Mouse (Mus musculus) limb, embryonic 11.5 days (tissue): ENCODE data around the gene Slc9a3. TPM values are rescaled to one million over a fixed set of nuclear protein-coding genes. Genes with fewer than 3 reads are reported as not detected.
A peak's percentile ranks its signal among the peaks of the same experiment; 100 is the strongest.

Experiments
- ATAC-seq: fragments of 200-750 bp; cut with Nextera tagmentation; 2 replicates; pipeline ENCODE4 v1.8.0; 2017; ENCODE audit warnings: low read depth; ENCODE audit not compliant: insufficient number of reproducible peaks, low FRiP score, low TSS enrichment
- DNase-seq: peaks from one replicate; pipeline ENCODE4 v3.0.0-alpha.2; 2015; ENCODE audit warnings: low spot score
- H3K27ac ChIP-seq: fragments of 300-500 bp; sonication (generic); replicated peaks from 2 replicates; pipeline ENCODE4 v1.5.1; 2014; ENCODE audit warnings: low read depth, mild to moderate bottlenecking, low read length
- H3K27me3 ChIP-seq: fragments of 300-500 bp; sonication (generic); 2 replicates; pipeline ENCODE4 v1.6.1; 2014; ENCODE audit warnings: mild to moderate bottlenecking, low read length, mixed read lengths; ENCODE audit not compliant: control insufficient read depth, insufficient read depth
- H3K36me3 ChIP-seq: fragments of 300-500 bp; sonication (generic); 2 replicates; pipeline ENCODE4 v1.6.1; 2014; ENCODE audit warnings: mild to moderate bottlenecking, low read length, moderate library complexity, mixed read lengths; ENCODE audit not compliant: control insufficient read depth, insufficient read depth
- H3K4me1 ChIP-seq: fragments of 300-500 bp; sonication (generic); 2 replicates; pipeline ENCODE4 v1.6.1; 2014; ENCODE audit warnings: low read length, mixed read lengths; ENCODE audit not compliant: control insufficient read depth, insufficient read depth
- H3K4me2 ChIP-seq: fragments of 300-500 bp; sonication (generic); 2 replicates; pipeline ENCODE4 v1.6.1; 2014; ENCODE audit warnings: low read depth, mild to moderate bottlenecking, moderate library complexity; ENCODE audit not compliant: severe bottlenecking
- H3K4me3 ChIP-seq: fragments of 300-500 bp; sonication (generic); 2 replicates; pipeline ENCODE4 v1.5.1; 2014; ENCODE audit warnings: low read depth, low read length
- H3K9ac ChIP-seq: fragments of 300-500 bp; sonication (generic); 2 replicates; pipeline ENCODE4 v1.6.1; 2014; ENCODE audit warnings: mild to moderate bottlenecking, low read length
- H3K9me3 ChIP-seq: fragments of 300-500 bp; sonication (generic); 2 replicates; pipeline ENCODE4 v1.6.1; 2016; ENCODE audit warnings: low read length; ENCODE audit not compliant: control insufficient read depth
- WGBS: fragments of 180-500 bp; shearing (Covaris S2); extraction: QIAGEN DNeasy Blood & Tissue Kit; methylation state at CpG from one replicate; pipeline ENCODE4 v1.1.7; 2014; 5-methylcytosine and 5-hydroxymethylcytosine counted together
- polyA plus RNA-seq: library from polyadenylated mRNA; unstranded; fragments of >200 nt; fragmentation: Nextera tagmentation; extraction: Ambion mirVana; gene quantifications from 2 replicates; pipeline ENCODE4 v1.2.1, GENCODE M21; 2014

The Slc9a3 gene
- polyA plus RNA-seq, 1 experiment from 2014 or later: 0.04 TPM

DNA sequence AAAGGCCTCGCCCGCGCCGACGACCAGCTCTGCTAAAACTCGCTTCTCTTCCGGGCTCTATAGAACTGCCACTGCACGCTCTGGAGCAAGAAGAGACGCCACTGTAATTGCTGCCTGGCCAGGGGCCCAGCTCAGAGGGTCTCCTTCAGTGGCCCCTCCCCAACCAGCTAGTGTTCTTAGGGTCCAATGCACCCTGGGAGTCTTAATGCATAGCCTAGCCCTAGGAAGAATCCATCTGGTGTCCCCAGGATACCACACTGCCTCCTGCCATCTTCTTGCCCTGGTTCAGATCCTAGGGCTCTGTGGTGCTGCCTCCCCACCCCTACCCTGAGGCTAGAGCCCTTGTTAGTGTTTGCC is 45.8 kb downstream of the Slc9a3 start:
- H3K4me3 ChIP-seq: peak overlapping the region; percentile 43
- DNase-seq (no peak), ATAC-seq (no peak)
- H3K9me3 ChIP-seq: no peaks in the 10 kb centered on the region
- H3K4me1 ChIP-seq: no peaks in the 10 kb centered on the region
- H3K27me3 ChIP-seq: no peaks in the 10 kb centered on the region
- H3K4me2 ChIP-seq: peak overlapping the region; percentile 72
- no peaks in the 10 kb centered on the region for H3K36me3 ChIP-seq
- peak overlapping the region; percentile 56 for H3K9ac ChIP-seq
- H3K27ac ChIP-seq: no peak overlapping the region
- WGBS: 15% methylated on average over 9 of the region's 9 CpGs

DNA sequence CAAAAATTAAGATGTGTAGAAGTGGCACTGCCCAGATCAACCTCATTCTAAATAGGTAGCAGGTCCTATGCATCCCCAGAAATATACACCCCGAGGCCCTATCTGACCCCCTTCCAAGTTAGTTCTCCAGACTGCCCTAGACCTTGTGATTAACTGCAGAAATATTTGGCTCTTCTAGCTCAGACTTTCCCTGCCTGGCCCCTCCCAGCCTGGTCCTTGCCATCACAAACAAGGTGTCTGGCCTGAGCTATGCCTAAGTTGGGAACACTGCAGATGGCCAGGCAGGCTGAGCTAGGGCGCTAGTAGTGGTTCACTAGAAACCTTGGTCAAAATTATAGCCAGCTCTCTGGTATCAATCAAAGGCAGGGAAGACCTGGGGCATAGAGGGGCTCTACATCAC is 46.2 kb downstream of the Slc9a3 start:
- Histone ChIP-seq H3K36me3 (no peaks in the 10 kb centered on the region), H3K27me3 (no peaks in the 10 kb centered on the region), H3K4me2 (no peak overlapping the region), H3K4me3 (no peak overlapping the region), H3K9me3 (no peaks in the 10 kb centered on the region), H3K9ac (no peak overlapping the region), H3K4me1 (no peaks in the 10 kb centered on the region), H3K27ac (no peak overlapping the region)
- no peak for DNase-seq
- ATAC-seq: no peak
- WGBS: 82% methylated on average over 2 of the region's 2 CpGs

DNA sequence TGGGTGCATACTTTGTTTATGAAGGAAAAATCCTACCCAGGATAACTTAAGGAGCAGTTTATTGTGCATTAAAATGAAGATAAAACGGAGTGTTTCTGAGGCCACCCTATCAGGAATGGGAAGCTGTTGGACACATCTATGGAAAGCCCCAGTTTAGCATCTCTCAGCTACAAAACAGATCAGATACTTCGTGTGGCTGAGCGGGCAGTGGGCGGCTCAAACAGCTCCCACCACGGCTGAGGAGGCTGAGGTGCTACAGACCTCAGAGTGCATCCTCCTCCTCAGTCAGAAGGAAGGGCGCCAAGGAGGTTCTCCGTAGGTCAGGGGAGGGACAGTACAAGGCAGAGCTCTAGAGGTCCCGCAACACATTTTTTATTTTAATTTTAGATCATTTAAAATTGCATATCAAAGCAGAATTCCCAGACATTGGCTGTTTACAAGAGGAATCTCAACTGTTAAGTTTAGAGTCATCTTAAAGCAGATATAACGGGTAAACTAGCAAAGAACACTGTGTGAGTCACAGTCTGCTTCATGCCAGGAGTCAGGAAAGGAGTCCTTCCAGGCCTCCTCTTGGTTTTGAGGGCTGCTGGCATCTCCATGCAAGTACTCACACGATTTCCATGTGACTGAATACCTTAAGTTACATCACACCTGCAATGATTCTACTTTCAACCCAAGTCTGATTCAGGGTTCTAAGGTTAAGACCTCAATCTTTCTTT is 48.3 kb downstream of the Slc9a3 start:
- Histone ChIP-seq H3K9ac (no peak overlapping the region), H3K4me3 (no peak overlapping the region), H3K4me2 (no peak overlapping the region), H3K36me3 (peaks cover 7% of the 10 kb centered on the region; the same call in 1 of the 2 replicates), H3K27ac (no peak overlapping the region), H3K27me3 (no peaks in the 10 kb centered on the region), H3K4me1 (no peaks in the 10 kb centered on the region), H3K9me3 (no peaks in the 10 kb centered on the region)
- DNase-seq (no peak), ATAC-seq (no peak)
- WGBS: 86% methylated on average over 10 of the region's 10 CpGs

DNA sequence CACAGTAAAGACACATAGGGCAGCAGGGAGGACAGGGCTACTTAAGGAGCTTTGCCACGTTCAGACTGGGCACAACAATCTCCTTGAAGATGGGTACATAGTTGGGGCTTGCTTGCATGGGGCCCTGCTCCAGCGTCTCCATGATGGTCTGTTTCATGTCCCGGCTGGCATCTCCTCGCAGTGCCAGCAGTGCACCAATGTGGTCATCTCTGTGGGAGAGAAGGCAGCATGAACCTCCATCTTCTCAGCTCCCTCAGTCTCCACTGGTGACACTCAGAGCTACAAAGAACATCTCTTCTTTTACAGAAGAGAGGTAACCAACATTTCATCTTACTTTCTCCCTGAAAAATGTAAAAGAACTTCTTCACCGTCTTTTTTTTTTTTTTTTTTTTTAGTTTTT is 50.8 kb downstream of the Slc9a3 start:
- WGBS: 94% methylated on average over 5 of the region's 5 CpGs
- no peak overlapping the region for H3K4me3 ChIP-seq
- no peaks in the 10 kb centered on the region for H3K4me1 ChIP-seq
- H3K27ac ChIP-seq: no peak overlapping the region
- DNase-seq (no peak), ATAC-seq (no peak)
- no peak overlapping the region for H3K9ac ChIP-seq
- no peak overlapping the region for H3K4me2 ChIP-seq
- H3K36me3 ChIP-seq: peaks cover 7% of the 10 kb centered on the region; the same call in 1 of the 2 replicates
- H3K9me3 ChIP-seq: no peaks in the 10 kb centered on the region
- no peaks in the 10 kb centered on the region for H3K27me3 ChIP-seq

DNA sequence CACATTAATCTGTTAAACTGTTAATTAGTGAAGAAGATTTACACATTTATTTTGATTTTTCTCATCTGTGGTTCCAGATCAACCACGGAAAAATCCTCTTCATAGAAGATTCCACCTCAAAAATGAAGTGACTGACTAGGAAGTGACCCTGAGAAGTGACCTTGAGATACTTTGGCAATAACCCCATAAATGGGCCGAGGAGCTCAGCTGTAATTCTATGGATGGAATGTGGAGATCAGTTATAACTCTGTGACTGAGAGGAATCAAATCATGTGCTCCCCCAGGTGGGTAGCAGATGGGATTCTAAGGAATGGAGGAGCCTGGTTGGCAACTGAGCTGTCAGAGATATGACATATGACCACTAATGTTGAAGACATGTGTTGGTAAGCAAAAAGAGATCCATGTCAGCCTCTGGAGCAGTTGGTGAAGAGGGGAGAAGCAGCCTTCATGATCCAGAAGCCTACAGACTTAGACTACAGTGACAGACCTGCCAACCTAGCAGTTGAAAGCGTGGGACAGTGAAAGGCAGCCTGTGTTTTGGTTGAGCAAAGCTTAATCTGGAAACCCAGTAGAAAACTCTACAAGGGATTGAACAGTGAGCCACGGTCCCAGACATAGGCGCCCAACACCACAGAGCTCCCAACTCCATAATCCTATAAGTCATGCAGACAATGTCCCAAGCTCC is 61.9 kb downstream of the Slc9a3 start:
- Histone ChIP-seq H3K9me3 (no peaks in the 10 kb centered on the region), H3K27me3 (no peaks in the 10 kb centered on the region), H3K4me1 (no peaks in the 10 kb centered on the region), H3K9ac (no peak overlapping the region), H3K36me3 (peaks cover 8% of the 10 kb centered on the region; the same call in 1 of the 2 replicates), H3K4me2 (no peak overlapping the region), H3K4me3 (no peak overlapping the region), H3K27ac (no peak overlapping the region)
- DNase-seq (no peak), ATAC-seq (no peak)
- WGBS: 90% methylated on average over 5 of the region's 5 CpGs

DNA sequence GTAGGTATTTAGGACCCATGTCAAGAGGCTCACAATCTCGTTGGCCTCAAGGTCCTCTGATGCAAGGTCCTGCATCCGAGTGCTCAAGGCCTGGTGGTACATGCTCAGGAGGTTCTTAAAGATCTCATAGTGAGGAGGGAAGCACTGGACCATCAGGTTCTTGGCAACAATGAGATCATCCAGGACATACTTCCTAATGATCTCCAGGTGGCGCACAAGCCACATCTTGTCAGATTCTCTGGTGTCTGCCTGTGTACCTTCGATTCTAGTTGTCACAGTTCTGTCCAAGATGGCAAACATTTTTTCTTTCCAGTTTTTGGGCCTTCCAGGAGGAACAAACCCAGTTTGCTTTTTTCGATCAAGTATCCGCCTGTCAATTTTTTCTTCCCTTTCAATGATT is 71.4 kb downstream of the Slc9a3 start:
- 87% methylated on average over 6 of the region's 6 CpGs for WGBS
- H3K36me3 ChIP-seq: peaks cover 13% of the 10 kb centered on the region
- no peak for DNase-seq

DNA sequence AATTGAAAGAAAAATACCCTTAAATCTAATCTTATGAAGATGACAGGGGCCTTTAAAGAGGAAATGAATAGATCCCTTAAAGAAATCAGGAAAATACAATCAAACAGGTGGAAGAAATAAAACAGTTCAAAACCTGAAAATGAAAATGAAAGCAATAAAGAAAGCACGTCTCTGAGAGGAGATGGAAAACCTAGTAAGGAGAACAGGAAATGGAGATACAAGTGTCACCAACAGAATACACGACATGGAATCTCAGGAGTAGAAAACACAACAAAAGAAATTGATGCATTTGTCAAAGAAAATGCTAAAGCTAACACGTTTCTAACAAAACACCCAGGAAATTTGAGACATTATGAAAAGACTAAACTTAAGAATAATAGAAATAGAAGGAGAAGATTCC is 75.2 kb downstream of the Slc9a3 start:
- 79% methylated on average over 3 of the region's 3 CpGs for WGBS
- DNase-seq: no peak
- H3K9me3 ChIP-seq: no peaks in the 10 kb centered on the region
- H3K36me3 ChIP-seq: peaks cover 12% of the 10 kb centered on the region
- H3K9ac ChIP-seq: no peak overlapping the region
- no peak overlapping the region for H3K4me3 ChIP-seq
- ATAC-seq: no peak
- no peak overlapping the region for H3K27ac ChIP-seq
- H3K27me3 ChIP-seq: no peaks in the 10 kb centered on the region
- no peak overlapping the region for H3K4me2 ChIP-seq
- no peaks in the 10 kb centered on the region for H3K4me1 ChIP-seq

More for the DNA sequence above, 71.4 kb downstream of the Slc9a3 start:
- Histone ChIP-seq H3K4me2 (no peak overlapping the region), H3K9ac (no peak overlapping the region), H3K4me3 (no peak overlapping the region), H3K9me3 (no peaks in the 10 kb centered on the region), H3K4me1 (no peaks in the 10 kb centered on the region), H3K27me3 (no peaks in the 10 kb centered on the region), H3K27ac (no peak overlapping the region)
- ATAC-seq: no peak

DNA sequence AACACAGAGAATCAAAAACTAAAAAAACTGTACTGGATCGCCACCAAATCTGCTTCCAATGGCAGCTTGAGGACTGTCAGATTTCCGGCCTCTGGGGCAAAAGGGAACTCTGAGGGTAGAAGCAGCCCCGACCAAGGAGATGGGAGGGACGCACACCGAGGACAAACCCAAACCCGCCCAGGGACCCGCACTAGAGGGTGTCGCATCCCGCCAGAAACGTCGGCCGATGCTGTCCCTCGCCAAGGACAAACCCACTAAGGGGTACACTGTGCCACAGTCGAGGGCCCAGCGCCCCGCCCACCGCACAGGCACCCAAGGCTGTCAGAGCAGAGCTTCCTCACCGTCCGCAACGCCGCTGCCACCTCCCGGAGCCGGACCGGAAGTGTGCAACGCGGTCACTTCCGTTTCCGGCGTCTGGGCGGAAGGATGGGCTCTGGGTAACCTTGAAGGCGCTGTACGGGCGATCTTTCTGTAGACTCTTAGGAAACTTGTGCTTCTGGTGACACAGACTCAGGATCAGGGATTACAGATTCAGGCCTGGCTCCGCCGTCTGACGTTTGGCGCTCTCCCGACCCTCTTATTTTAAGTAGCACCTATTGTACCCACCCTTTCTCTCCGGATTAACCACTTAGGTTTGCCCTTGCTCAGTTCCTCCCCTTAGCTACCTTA is 87.2 kb downstream of the Slc9a3 start, which contains the start of gene Exoc3:
TSS of gene Exoc3 (minus strand) at position 416 of the 669 bp plus-strand sequence.
- Histone ChIP-seq H3K9ac (peak within 1 kb of the TSS; percentile 74), H3K4me2 (peak within 1 kb of the TSS; percentile 75), H3K27me3 (no peaks in the 10 kb centered on the region), H3K36me3 (no peaks in the 10 kb centered on the region; the same call in 1 of the 2 replicates), H3K27ac (0 out of 2 replicates have a peak within 1 kb of the TSS, but pooled peaks have one; percentile 30), H3K4me1 (no peaks in the 10 kb centered on the region; the same call in 1 of the 2 replicates), H3K9me3 (no peaks in the 10 kb centered on the region), H3K4me3 (peak within 1 kb of the TSS; percentile 78)
- DNase-seq: peak; percentile 90
- ATAC-seq: peak; percentile 92
- WGBS: under 1% methylated on average over 39 of the region's 39 CpGs
